Mouse (Mus musculus) small intestine, adult 2 months (tissue): ENCODE data around the gene Cdyl2. TPM values are rescaled to one million over a fixed set of nuclear protein-coding genes. Genes with fewer than 3 reads are reported as not detected.
A peak's percentile ranks its signal among the peaks of the same experiment; 100 is the strongest.

Experiments
- H3K27ac ChIP-seq: fragments of 200-500 bp; 2 replicates; pipeline ENCODE4 v1.5.1; 2012; ENCODE audit warnings: low read depth, low read length, control low read depth, inconsistent platforms; ENCODE audit not compliant: insufficient read depth
- H3K27me3 ChIP-seq: fragments of 200-500 bp; 2 replicates; pipeline ENCODE4 v1.6.1; 2012; ENCODE audit warnings: mild to moderate bottlenecking, moderate library complexity, low read length, inconsistent platforms; ENCODE audit not compliant: control insufficient read depth, insufficient read depth
- H3K36me3 ChIP-seq: fragments of 200-500 bp; 2 replicates; pipeline ENCODE4 v1.6.1; 2012; ENCODE audit warnings: mild to moderate bottlenecking, low read length, control low read depth, inconsistent platforms; ENCODE audit not compliant: control insufficient read depth, insufficient read depth
- H3K4me1 ChIP-seq: fragments of 200-500 bp; 2 replicates; pipeline ENCODE4 v1.6.1; 2012; ENCODE audit warnings: low read length, inconsistent platforms, mixed read lengths; ENCODE audit not compliant: control insufficient read depth, insufficient read depth, insufficient read length
- H3K4me3 ChIP-seq: fragments of 200-500 bp; 2 replicates; pipeline ENCODE4 v1.5.1; 2012; ENCODE audit warnings: low read depth, mild to moderate bottlenecking, control low read depth, inconsistent platforms, low read length, moderate library complexity
- CTCF ChIP-seq: fragments of 200-500 bp; IDR thresholded peaks from 2 replicates; pipeline ENCODE4 v1.5.1; 2012; ENCODE audit warnings: low read depth, mild to moderate bottlenecking, control low read depth, inconsistent platforms, low read length, moderate library complexity, mixed read lengths; ENCODE audit not compliant: insufficient replicate concordance, insufficient read length; ENCODE audit errors: extremely low read depth
- POLR2A ChIP-seq: fragments of 200-500 bp; IDR thresholded peaks from 2 replicates; pipeline ENCODE4 v1.6.1; 2012; ENCODE audit warnings: low read depth, mild to moderate bottlenecking, control low read depth, inconsistent platforms, low read length, moderate library complexity
- WGBS: fragments of 180-500 bp; shearing (Covaris S2); methylation state at CpG from one replicate; pipeline ENCODE4 v1.1.7; 2018; 5-methylcytosine and 5-hydroxymethylcytosine counted together
- polyA plus RNA-seq: library from polyadenylated mRNA; depleted of rRNA; stranded (reverse); fragments of >200 nt; gene quantifications from 2 replicates; pipeline ENCODE4 v1.2.3, GENCODE M21; 2012; rRNA removed

Cdyl2 gene
- 0.42 and 0.89 TPM in 2 replicates for polyA plus RNA-seq

GRCm38 (mm10) chr8:116732684-116733647, at the start of gene Cdyl2:
Cdyl2 (minus strand) TSS chr8:116732991.
- Histone ChIP-seq H3K36me3 (no peaks in the 10 kb centered on the region), H3K4me3 (peak within 1 kb of the TSS; percentile 75), H3K27ac (peak within 1 kb of the TSS; percentile 21), H3K27me3 (0 out of 2 replicates have a peak, but pooled peaks cover 3% of the 10 kb centered on the region), H3K4me1 (no peaks in the 10 kb centered on the region; the same call in 1 of the 2 replicates)
- under 1% methylated on average over 124 of the region's 129 CpGs for WGBS
- no peak for TF ChIP-seq POLR2A
- no peak for TF ChIP-seq CTCF

GRCm38 (mm10) chr8:116780594-116780993, 47.8 kb upstream of the Cdyl2 start:
- Histone ChIP-seq H3K4me1 (no peaks in the 10 kb centered on the region), H3K36me3 (no peaks in the 10 kb centered on the region), H3K4me3 (no peak overlapping the region), H3K27ac (no peak overlapping the region), H3K27me3 (no peaks in the 10 kb centered on the region)
- WGBS = 65% methylated on average over 8 of the region's 8 CpGs
- no peak for TF ChIP-seq CTCF
- no peak for TF ChIP-seq POLR2A

- no peak overlapping the region for H3K27ac ChIP-seq
- no peaks in the 10 kb centered on the region for H3K4me1 ChIP-seq
- H3K27me3 ChIP-seq = no peaks in the 10 kb centered on the region
- no peak for TF ChIP-seq POLR2A
- TF ChIP-seq CTCF = no peak
- 89% methylated on average over 5 of the region's 5 CpGs for WGBS
- no peaks in the 10 kb centered on the region for H3K36me3 ChIP-seq
- no peak overlapping the region for H3K4me3 ChIP-seq
Measured at GRCm38 (mm10) chr8:116774220-116774619, 41.4 kb upstream of the Cdyl2 start.

- H3K27ac ChIP-seq = no peak overlapping the region
- TF ChIP-seq CTCF (no peak), POLR2A (no peak)
- no peaks in the 10 kb centered on the region for H3K36me3 ChIP-seq
- 58% methylated on average over 9 of the region's 9 CpGs for WGBS
- H3K4me3 ChIP-seq = no peak overlapping the region
- H3K27me3 ChIP-seq = no peaks in the 10 kb centered on the region
- H3K4me1 ChIP-seq = no peaks in the 10 kb centered on the region
Measured at GRCm38 (mm10) chr8:116772727-116773126, 39.9 kb upstream of the Cdyl2 start.

GRCm38 (mm10) chr8:116771797-116772343, 39.1 kb upstream of the Cdyl2 start:
- WGBS = 71% methylated on average over 7 of the region's 7 CpGs
- no peak overlapping the region for H3K27ac ChIP-seq
- no peaks in the 10 kb centered on the region for H3K27me3 ChIP-seq
- no peak overlapping the region for H3K4me3 ChIP-seq
- no peak; the same call in 1 of the 2 replicates for TF ChIP-seq CTCF
- no peaks in the 10 kb centered on the region for H3K4me1 ChIP-seq
- no peaks in the 10 kb centered on the region for H3K36me3 ChIP-seq

GRCm38 (mm10) chr8:116770756-116771155, 38.0 kb upstream of the Cdyl2 start:
- 76% methylated on average over 12 of the region's 12 CpGs for WGBS
- TF ChIP-seq CTCF = no peak
- no peak for TF ChIP-seq POLR2A
- Histone ChIP-seq H3K36me3 (no peaks in the 10 kb centered on the region), H3K4me1 (no peaks in the 10 kb centered on the region), H3K4me3 (no peak overlapping the region), H3K27me3 (no peaks in the 10 kb centered on the region), H3K27ac (no peak overlapping the region)

- Histone ChIP-seq H3K27ac (no peak overlapping the region), H3K4me3 (no peak overlapping the region), H3K4me1 (no peaks in the 10 kb centered on the region), H3K36me3 (no peaks in the 10 kb centered on the region), H3K27me3 (no peaks in the 10 kb centered on the region)
- TF ChIP-seq POLR2A (no peak), CTCF (no peak)
- 67% methylated on average over 3 of the region's 3 CpGs for WGBS
Measured at GRCm38 (mm10) chr8:116756174-116756573, 23.4 kb upstream of the Cdyl2 start.
